Mouse (Mus musculus) bone marrow, adult 2 months (tissue): ENCODE results near the gene 2410004P03Rik.

Experiments used
- CTCF ChIP-seq: fragments of 200-500 bp; IDR thresholded peaks from 2 replicates; pipeline ENCODE4 v1.5.1; 2011; ENCODE audit warnings: low read length, control low read depth; ENCODE audit not compliant: control insufficient read depth, insufficient read depth
- POLR2A ChIP-seq: fragments of 200-500 bp; IDR thresholded peaks from 2 replicates; pipeline ENCODE4 v1.6.1; 2011; ENCODE audit warnings: low read depth, mild to moderate bottlenecking, control low read depth, low read length, borderline replicate concordance; ENCODE audit not compliant: control insufficient read depth

DNA sequence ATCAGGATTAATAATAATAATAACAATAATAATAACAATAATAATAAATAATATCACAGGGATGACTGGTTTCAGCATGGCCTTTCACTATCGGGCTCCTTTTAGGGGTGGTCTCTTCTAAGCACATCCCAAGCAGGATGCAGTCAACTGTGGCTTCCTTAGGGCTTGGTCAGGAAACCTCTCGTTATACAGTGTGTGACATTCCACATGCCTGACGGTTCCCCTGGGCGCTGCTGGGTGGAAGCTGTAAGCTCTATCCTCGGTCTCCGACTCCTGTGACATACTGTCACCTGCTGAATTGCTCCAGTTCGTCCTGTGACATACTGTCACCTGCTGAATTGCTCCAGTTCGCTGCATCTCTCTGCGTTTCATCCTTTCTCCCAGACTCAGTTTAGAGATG, 25.0 kb upstream of the 2410004P03Rik start:
- no peak for TF ChIP-seq POLR2A
- TF ChIP-seq CTCF, result no peak
